Mouse (Mus musculus): ENCODE data around the gene Terf2ip. TPM values are rescaled to one million over a fixed set of nuclear protein-coding genes. Genes with fewer than 3 reads are reported as not detected.

Terf2ip gene
- total and polyA plus RNA-seq, 2 experiments from 2014 or later = 55.5 to 74.9 TPM

GRCm38 (mm10) chr8:111976326-111976725, 34.9 kb upstream of the Terf2ip start:
- DNase-seq (ENCODE audit: low spot score) (no peak), ATAC-seq (ENCODE audit: low FRiP score) (no peak)
- Histone ChIP-seq H3K4me2 (ENCODE audit: low read depth, low read length, poor library complexity, severe bottlenecking) (no peak overlapping the region), H3K9ac (replicated peaks; ENCODE audit: low read length, poor library complexity, severe bottlenecking) (no peak overlapping the region), H3K4me3 (ENCODE audit: low read depth, low read length) (no peak overlapping the region), H3K27me3 (ENCODE audit: insufficient read depth, low read length) (no peaks in the 10 kb centered on the region), H3K36me3 (ENCODE audit: insufficient read depth, low read length) (peaks cover 8% of the 10 kb centered on the region), H3K4me1 (ENCODE audit: insufficient read depth, low read length) (no peaks in the 10 kb centered on the region), H3K9me3 (ENCODE audit: low read length) (no peaks in the 10 kb centered on the region), H3K27ac (ENCODE audit: low read depth, low read length) (no peak overlapping the region)
- TF ChIP-seq CTCF (IDR thresholded peaks at IDR 0.05) = no peak
- 95% methylated on average over 2 of the region's 2 CpGs for WGBS

GRCm38 (mm10) chr8:111978147-111978546, 33.1 kb upstream of the Terf2ip start:
- Histone ChIP-seq H3K4me2 (ENCODE audit: low read depth, low read length, poor library complexity, severe bottlenecking) (no peak overlapping the region), H3K36me3 (ENCODE audit: insufficient read depth, low read length) (peaks cover 6% of the 10 kb centered on the region; the same call in 1 of the 2 replicates), H3K4me1 (ENCODE audit: insufficient read depth, low read length) (no peaks in the 10 kb centered on the region), H3K9ac (replicated peaks; ENCODE audit: low read length, poor library complexity, severe bottlenecking) (no peak overlapping the region), H3K9me3 (ENCODE audit: low read length) (no peaks in the 10 kb centered on the region), H3K4me3 (ENCODE audit: low read depth, low read length) (no peak overlapping the region), H3K27me3 (ENCODE audit: insufficient read depth, low read length) (no peaks in the 10 kb centered on the region), H3K27ac (ENCODE audit: low read depth, low read length) (no peak overlapping the region)
- no peak for DNase-seq (ENCODE audit: low spot score)
- TF ChIP-seq CTCF (IDR thresholded peaks at IDR 0.05) = no peak
- no peak for ATAC-seq (ENCODE audit: low FRiP score)
- WGBS = 72% methylated on average over 10 of the region's 10 CpGs

GRCm38 (mm10) chr8:111982116-111982515, 29.1 kb upstream of the Terf2ip start:
- no peaks in the 10 kb centered on the region for H3K27me3 ChIP-seq (ENCODE audit: insufficient read depth, low read length)
- H3K9me3 ChIP-seq (ENCODE audit: low read length) = no peaks in the 10 kb centered on the region
- H3K27ac ChIP-seq (ENCODE audit: low read depth, low read length) = no peak overlapping the region
- no peaks in the 10 kb centered on the region for H3K4me1 ChIP-seq (ENCODE audit: insufficient read depth, low read length)
- WGBS = 80% methylated on average over 7 of the region's 7 CpGs
- peaks cover 6% of the 10 kb centered on the region for H3K36me3 ChIP-seq (ENCODE audit: insufficient read depth, low read length)
- ATAC-seq (ENCODE audit: low FRiP score) (no peak), DNase-seq (ENCODE audit: low spot score) (no peak)
- no peak overlapping the region for H3K4me3 ChIP-seq (ENCODE audit: low read depth, low read length)
- no peak overlapping the region for H3K9ac ChIP-seq (replicated peaks; ENCODE audit: low read length, poor library complexity, severe bottlenecking)
- peak; percentile 44; the same call in 1 of the 2 replicates for TF ChIP-seq CTCF (IDR thresholded peaks at IDR 0.05)
- no peak overlapping the region for H3K4me2 ChIP-seq (ENCODE audit: low read depth, low read length, poor library complexity, severe bottlenecking)

GRCm38 (mm10) chr8:111984511-111984910, 26.7 kb upstream of the Terf2ip start:
- H3K4me2 ChIP-seq (ENCODE audit: low read depth, low read length, poor library complexity, severe bottlenecking) = no peak overlapping the region
- no peak for TF ChIP-seq CTCF (IDR thresholded peaks at IDR 0.05)
- no peaks in the 10 kb centered on the region for H3K9me3 ChIP-seq (ENCODE audit: low read length)
- no peak overlapping the region for H3K9ac ChIP-seq (replicated peaks; ENCODE audit: low read length, poor library complexity, severe bottlenecking)
- WGBS = 88% methylated on average over 10 of the region's 10 CpGs
- no peaks in the 10 kb centered on the region for H3K4me1 ChIP-seq (ENCODE audit: insufficient read depth, low read length)
- no peak for DNase-seq (ENCODE audit: low spot score)
- H3K4me3 ChIP-seq (ENCODE audit: low read depth, low read length) = no peak overlapping the region
- H3K27me3 ChIP-seq (ENCODE audit: insufficient read depth, low read length) = no peaks in the 10 kb centered on the region
- ATAC-seq (ENCODE audit: low FRiP score) = no peak
- H3K36me3 ChIP-seq (ENCODE audit: insufficient read depth, low read length) = peaks cover 10% of the 10 kb centered on the region; the same call in 1 of the 2 replicates
- H3K27ac ChIP-seq (ENCODE audit: low read depth, low read length) = no peak overlapping the region

- TF ChIP-seq CTCF (IDR thresholded peaks at IDR 0.05) = peak; percentile 83
- Histone ChIP-seq H3K27ac (ENCODE audit: low read depth, low read length) (no peak overlapping the region), H3K27me3 (ENCODE audit: insufficient read depth, low read length) (no peaks in the 10 kb centered on the region), H3K9ac (replicated peaks; ENCODE audit: low read length, poor library complexity, severe bottlenecking) (no peak overlapping the region), H3K36me3 (ENCODE audit: insufficient read depth, low read length) (peaks cover 20% of the 10 kb centered on the region), H3K9me3 (ENCODE audit: low read length) (no peaks in the 10 kb centered on the region), H3K4me3 (ENCODE audit: low read depth, low read length) (no peak overlapping the region), H3K4me1 (ENCODE audit: insufficient read depth, low read length) (peaks cover 4% of the 10 kb centered on the region; the same call in 1 of the 2 replicates), H3K4me2 (ENCODE audit: low read depth, low read length, poor library complexity, severe bottlenecking) (no peak overlapping the region)
- peak; percentile 79 for DNase-seq (ENCODE audit: low spot score)
- ATAC-seq (ENCODE audit: low FRiP score) = no peak
- WGBS = 14% methylated on average over 7 of the region's 7 CpGs
Observed at GRCm38 (mm10) chr8:111989911-111990310, 21.3 kb upstream of the Terf2ip start.

GRCm38 (mm10) chr8:111991278-111991677, 19.9 kb upstream of the Terf2ip start:
- no peak for TF ChIP-seq CTCF (IDR thresholded peaks at IDR 0.05)
- Histone ChIP-seq H3K4me3 (ENCODE audit: low read depth, low read length) (peak overlapping the region; percentile 53), H3K27ac (ENCODE audit: low read depth, low read length) (no peak overlapping the region), H3K9me3 (ENCODE audit: low read length) (no peaks in the 10 kb centered on the region), H3K9ac (replicated peaks; ENCODE audit: low read length, poor library complexity, severe bottlenecking) (peak overlapping the region; percentile 59; the same call in 1 of the 2 replicates), H3K36me3 (ENCODE audit: insufficient read depth, low read length) (peaks cover 33% of the 10 kb centered on the region), H3K27me3 (ENCODE audit: insufficient read depth, low read length) (no peaks in the 10 kb centered on the region), H3K4me1 (ENCODE audit: insufficient read depth, low read length) (peaks cover 4% of the 10 kb centered on the region; the same call in 1 of the 2 replicates), H3K4me2 (ENCODE audit: low read depth, low read length, poor library complexity, severe bottlenecking) (peak overlapping the region; percentile 62)
- ATAC-seq (ENCODE audit: low FRiP score) (no peak), DNase-seq (ENCODE audit: low spot score) (no peak)
- WGBS = 62% methylated on average over 8 of the region's 8 CpGs
